Mouse (Mus musculus): ENCODE data around the gene Kdm2a. TPM values are rescaled to one million over a fixed set of nuclear protein-coding genes. Genes with fewer than 3 reads are reported as not detected.
A peak's percentile ranks its signal among the peaks of the same experiment; 100 is the strongest.

The Kdm2a gene
- total RNA-seq, 1 experiment from 2014 or later = 205 TPM

DNA sequence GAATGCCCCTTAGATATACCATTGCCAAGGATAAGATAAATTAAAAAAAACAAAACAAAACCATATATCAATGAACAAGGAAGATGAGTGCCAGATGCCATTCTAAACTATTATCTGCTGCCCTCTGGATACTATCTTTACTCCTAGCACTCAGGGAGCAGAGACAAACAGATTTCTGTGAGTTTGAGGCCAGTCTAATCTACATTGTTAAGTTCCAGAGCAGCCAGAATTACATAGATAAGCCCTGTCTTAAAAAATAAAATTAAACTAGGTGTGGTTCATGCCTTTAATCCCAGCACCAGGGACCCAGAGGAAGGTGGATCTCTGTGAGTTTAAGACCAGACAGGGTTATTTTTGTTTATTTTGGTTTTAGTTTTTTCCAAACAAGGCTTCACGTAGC, 51.6 kb downstream of the Kdm2a start:
- no peak for ATAC-seq (ENCODE audit: extremely low read depth, insufficient number of reproducible peaks, low FRiP score, poor library complexity, severe bottlenecking)

DNA sequence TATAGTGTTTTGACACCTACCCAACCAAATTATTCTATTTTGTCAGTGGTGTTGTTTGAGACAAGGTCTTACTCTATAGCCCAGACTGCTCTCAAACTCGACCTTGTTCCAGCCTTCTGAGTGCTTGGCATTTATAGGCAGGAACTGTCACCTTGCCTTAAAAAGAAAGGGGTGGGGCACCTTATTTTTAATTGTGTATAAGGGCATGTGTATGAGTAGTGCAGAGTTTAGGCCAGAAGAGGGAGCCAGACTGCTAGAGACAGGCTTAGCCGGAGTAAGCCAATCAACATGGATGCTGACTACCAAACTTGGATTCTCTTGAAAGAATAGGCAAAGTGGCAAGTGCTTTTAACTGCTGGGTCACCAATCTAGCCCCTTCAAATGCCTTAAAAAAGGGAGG, 59.9 kb downstream of the Kdm2a start:
- ATAC-seq (ENCODE audit: extremely low read depth, insufficient number of reproducible peaks, low FRiP score, poor library complexity, severe bottlenecking) = peak; percentile 72

DNA sequence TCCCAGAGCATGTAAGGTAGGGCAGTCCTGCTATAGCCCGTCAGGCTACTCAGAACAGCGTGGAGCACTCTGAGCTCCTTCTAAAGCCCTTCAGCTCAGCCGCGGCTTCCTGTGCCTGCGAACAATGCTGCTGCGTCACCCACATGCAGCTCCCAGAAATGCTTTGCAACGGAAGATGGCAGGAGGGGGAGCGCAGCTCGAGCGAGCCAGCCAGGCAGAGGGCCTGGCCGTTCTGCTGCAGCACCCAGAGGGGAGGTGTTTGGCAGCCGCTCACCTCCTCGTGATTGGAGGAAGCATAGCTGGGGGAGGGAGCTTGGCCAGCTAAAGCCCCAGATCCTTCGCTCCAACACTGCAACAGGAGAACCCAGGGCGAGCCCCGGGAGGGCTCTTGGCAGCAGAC, 64.3 kb downstream of the Kdm2a start:
- peak; percentile 88 for ATAC-seq (ENCODE audit: extremely low read depth, insufficient number of reproducible peaks, low FRiP score, poor library complexity, severe bottlenecking)

DNA sequence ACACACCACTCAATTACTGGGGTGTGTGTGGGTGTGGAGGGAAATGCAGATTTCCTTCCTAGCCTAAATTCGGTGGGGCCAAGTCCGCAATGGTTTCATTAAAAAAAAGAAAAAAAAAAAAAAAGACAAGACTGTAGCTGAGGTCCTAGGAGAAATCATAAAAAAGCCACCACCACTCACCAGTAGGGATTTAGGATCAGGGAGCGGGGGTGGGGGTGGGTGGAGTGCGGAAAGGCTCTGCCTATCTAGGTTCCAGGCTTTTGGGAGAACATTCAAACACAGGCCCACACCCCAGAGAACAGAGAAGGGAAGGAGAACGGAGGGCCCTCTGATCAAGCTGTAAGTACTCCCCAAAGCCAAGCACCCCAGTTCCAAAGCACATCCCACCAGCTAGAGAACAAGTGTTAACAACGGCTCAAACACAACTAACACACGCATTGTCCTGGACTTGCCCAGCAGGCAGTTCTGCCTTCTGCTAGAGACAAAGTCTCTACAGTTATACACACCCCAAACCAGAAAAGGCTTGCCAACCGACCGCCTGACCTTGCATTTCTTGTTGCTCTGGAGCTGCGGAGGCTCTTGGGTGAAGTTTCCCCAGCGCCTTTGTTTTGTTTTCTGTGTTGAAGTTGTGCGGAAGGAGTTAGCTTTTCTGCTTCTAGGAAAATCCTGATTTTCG, 64.8 kb downstream of the Kdm2a start:
- ATAC-seq (ENCODE audit: extremely low read depth, insufficient number of reproducible peaks, low FRiP score, poor library complexity, severe bottlenecking) = no peak

DNA sequence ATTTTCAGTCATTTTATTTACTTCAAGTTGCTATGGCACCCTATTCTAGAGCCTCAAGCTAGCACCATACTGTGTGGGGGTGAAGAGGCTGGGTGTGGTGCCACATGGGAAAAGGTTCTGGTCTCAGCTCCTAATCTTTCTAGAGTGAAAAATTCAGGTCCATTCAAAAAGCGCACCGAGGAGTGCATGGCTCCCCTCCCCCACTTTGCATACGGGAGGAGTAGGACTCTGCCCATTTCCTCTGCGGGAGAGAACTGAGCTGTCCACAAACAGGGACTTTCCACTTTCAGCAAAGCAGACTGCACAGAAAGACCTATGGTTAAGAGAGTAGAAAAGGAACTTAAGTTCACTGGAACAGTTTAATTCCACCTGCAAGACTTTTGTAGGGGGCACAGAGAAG, 65.4 kb downstream of the Kdm2a start:
- peak; percentile 36; the same call in 1 of the 2 replicates for ATAC-seq (ENCODE audit: extremely low read depth, insufficient number of reproducible peaks, low FRiP score, poor library complexity, severe bottlenecking)

DNA sequence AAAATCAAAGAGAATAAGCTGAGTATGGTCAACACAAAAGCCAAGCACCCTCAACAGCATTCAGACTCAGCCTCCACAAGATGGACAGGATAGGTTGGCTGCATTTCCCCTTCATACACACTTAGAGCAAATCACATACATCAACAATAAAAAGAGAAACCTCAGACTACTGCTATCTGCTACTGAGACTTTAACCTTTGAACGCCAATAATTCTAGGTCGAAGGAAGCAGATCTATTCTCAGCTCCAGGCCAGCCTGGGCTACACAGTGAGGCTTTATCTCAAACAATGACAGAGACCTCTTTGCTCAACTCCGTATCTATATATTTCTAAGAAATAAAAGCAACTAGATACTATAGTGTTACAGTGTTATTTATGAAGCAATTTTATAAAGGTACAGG, 66.8 kb downstream of the Kdm2a start:
- no peak for ATAC-seq (ENCODE audit: extremely low read depth, insufficient number of reproducible peaks, low FRiP score, poor library complexity, severe bottlenecking)

DNA sequence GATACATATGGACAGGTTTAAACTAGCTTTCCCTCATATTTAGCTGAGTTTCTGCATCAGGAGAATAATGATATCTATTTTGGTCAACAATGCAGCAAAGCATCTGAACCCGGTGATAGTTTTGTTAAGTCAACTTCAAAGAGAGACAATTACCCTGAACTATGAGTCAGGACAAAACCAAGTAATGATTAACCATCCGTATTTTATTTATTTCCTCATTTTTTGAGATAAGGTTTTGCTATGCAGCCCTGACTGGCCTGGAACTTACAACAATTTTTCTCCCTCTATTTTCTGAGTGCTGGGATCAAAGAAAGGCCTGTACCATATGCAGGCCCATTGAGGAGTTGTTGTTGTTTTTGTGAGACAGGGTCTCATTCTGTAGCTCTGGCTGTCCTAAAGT, 67.5 kb downstream of the Kdm2a start:
- ATAC-seq (ENCODE audit: extremely low read depth, insufficient number of reproducible peaks, low FRiP score, poor library complexity, severe bottlenecking) = no peak

DNA sequence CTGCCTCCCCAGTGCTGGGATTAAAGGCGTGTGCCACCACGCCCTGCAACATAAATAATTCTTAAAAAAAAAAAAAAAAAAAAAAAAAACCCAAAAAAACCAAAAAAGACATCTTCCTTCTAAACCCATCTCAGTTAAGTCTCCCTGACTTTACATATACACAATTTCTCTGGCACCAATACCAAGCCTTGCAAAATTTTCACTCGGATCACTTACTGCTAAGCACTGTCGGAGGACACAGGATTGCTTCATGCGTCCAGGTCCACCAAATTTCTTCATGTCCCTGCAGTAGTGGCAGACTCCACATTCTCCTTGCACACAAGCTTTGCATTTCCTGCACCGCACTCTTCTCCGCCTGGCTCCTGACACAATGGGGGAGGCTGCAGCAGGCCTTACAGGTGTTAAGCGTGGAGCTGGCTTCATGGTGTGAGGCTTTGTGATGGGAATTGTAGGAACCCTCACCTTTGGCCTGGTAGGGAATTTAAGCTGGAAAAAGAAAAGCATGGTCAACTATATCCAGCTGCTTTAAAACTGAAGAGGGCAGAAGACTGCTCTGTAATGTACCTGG, 69.3 kb downstream of the Kdm2a start:
- no peak for ATAC-seq (ENCODE audit: extremely low read depth, insufficient number of reproducible peaks, low FRiP score, poor library complexity, severe bottlenecking)

DNA sequence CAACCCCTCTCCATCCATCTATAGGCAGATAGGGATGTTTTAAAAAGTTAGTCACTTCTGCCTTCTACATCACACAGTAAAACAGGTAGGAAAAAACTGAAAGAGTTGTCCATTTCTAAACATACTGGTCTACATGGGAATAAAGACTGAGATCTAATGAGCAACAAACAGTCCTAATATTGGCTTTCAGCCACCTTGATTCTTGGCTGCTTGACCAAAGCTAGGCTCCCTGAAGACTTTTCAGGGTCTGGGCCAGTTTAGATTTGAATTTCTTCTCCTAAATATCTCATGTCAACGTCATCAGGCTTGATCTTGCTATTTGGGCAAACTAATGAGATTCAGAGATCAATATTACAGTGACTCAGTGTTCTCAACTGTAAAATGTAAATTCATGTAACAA, 71.2 kb downstream of the Kdm2a start:
- ATAC-seq (ENCODE audit: extremely low read depth, insufficient number of reproducible peaks, low FRiP score, poor library complexity, severe bottlenecking) = no peak

DNA sequence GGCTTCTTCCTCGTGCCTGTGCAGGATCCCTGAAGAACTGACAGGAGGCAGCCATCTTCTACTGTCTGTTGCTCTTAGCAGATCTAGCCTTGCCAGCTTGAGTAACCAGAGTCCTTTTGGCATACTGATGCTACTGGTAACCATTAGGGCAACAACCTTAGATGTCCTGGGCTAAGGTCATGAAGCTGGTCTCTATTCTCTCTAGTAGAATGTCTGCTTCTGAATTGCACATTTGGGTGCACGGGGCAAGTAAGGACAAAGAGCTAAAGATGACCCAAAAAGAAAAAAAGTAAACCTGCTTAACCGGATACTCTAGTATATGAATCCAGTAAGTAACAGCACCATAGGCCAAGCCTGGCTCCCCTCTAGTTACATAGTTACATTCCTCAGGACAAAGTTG, 72.0 kb downstream of the Kdm2a start:
- no peak for ATAC-seq (ENCODE audit: extremely low read depth, insufficient number of reproducible peaks, low FRiP score, poor library complexity, severe bottlenecking)

DNA sequence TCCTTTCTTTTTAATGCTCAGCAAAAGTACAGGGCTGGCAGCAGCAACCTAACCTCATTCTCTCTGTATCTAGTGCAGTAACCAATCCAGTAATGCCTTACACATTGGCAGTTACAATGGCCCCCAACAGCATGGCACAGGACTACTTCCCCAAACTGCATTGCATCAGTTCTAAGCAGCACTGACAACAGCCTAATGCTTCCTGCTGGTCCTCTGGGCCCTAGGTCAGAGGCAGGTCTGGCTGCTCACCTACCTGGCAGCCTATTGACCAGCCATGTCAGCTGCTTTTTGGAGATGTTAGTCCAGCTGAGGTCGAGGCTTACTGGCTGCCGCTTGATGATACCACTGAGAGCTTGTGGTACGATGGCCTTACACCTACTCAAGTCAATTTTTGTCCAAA, 76.0 kb downstream of the Kdm2a start:
- peak; percentile 44; the same call in 1 of the 2 replicates for ATAC-seq (ENCODE audit: extremely low read depth, insufficient number of reproducible peaks, low FRiP score, poor library complexity, severe bottlenecking)

DNA sequence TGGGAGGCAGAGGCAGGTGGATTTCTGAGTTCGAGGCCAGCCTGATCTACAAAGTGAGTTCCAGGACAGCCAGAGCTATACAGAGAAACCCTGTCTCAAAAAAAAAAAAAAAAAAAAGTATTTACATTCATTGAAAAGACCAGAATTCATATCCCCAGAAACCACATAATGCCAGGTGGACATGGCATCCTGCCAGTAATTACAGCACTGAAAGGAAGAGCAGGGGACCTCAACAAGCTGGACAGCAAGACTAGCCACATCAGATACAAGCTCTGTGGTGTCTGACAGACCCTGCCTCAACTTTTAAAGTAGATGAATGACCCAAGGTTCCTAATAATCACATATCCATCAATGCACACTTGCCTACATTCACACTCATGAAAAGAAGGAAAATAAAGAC, 76.5 kb downstream of the Kdm2a start:
- no peak for ATAC-seq (ENCODE audit: extremely low read depth, insufficient number of reproducible peaks, low FRiP score, poor library complexity, severe bottlenecking)

DNA sequence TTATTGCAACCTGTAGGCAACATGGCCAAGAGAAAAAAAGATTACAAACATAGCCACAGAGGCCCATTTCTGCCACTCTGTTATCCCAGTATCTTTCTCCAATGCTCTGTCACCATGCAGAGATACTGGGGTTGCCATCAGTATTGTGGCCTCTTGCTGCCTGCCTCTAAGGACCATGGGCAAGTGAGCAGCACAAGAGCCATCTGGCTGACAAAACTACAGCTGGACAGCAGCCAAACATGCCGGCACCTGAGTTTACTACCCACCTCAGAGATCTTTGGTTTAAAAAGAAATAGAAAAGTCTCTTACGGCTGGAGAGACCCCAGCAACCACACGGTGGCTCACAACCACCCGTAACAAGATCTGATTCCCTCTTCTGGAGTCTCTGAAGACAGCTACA, 78.8 kb downstream of the Kdm2a start:
- no peak for ATAC-seq (ENCODE audit: extremely low read depth, insufficient number of reproducible peaks, low FRiP score, poor library complexity, severe bottlenecking)

DNA sequence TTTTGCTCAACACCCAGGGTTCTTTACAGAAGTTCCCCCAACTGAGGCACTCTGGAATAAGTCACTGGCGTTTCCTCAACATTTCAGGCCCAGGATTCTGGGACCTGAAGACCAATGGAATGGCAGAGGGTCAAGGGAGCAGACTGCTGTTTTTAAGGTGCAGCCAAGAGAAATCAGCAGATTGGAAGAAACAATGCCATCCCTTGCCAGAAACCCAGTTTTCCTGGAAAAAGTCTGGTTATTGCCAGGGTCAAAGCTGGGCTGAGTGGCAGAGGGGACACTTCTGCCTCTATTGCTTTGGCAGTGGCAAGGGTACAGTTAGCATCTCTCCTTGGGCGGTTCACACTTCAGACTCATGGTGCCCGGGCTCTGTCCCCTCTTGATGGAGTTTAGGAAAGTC, 80.9 kb downstream of the Kdm2a start:
- no peak for ATAC-seq (ENCODE audit: extremely low read depth, insufficient number of reproducible peaks, low FRiP score, poor library complexity, severe bottlenecking)

DNA sequence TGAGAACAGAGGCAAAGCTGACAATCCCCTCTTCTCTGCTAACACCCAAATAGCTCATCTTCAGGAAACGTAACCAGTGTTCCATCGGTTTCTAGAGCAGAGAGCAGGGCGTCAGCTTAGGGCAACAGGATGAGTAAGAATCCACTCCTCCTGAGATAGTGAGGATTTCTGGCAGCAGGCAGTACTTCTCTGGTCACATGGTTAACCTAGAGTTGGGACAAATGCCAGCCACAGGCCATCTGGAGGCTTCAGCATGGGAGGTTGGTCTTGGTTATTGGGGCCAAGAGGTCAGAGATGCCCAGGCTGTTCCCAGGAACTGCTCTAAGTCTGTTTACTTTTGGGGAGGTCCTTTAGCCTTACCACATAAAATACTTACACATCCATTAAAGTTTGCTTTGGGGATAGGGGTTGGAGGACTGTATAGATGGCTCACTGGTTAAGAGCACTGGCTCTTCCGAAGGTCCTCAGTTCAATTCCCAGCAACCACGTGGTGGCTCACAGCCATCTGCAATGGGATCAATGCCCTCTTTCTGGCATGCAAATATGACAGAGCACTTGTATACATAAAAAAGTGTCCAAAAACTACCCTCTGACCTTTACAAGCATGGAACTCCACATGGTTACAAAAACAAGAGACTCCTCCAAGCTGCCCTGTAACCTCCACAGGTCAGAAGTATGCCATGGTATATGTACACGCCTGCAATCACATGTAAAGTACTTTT, 82.7 kb downstream of the Kdm2a start:
- no peak for ATAC-seq (ENCODE audit: extremely low read depth, insufficient number of reproducible peaks, low FRiP score, poor library complexity, severe bottlenecking)

DNA sequence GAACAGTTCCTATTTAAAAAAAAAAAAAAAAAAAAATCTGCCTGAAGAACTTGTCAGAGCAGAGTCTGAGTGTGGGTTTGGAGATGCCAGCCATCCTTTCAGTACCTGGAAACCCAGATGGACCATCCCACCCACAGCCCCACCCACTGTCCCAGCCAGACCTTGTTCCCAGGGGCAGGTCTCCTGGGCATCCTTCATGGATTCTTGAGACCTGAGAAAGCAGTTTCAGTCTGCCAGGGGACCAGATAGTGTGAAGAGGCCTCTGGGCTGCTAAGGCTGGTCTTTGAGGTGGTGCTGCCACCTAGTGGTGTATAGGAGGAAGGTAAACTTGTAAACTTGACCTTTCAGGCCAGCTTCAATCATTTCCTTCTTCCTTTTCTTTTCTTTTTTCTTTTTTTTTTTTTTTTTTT, 88.3 kb downstream of the Kdm2a start:
- ATAC-seq (ENCODE audit: extremely low read depth, insufficient number of reproducible peaks, low FRiP score, poor library complexity, severe bottlenecking) = peak; percentile 74

DNA sequence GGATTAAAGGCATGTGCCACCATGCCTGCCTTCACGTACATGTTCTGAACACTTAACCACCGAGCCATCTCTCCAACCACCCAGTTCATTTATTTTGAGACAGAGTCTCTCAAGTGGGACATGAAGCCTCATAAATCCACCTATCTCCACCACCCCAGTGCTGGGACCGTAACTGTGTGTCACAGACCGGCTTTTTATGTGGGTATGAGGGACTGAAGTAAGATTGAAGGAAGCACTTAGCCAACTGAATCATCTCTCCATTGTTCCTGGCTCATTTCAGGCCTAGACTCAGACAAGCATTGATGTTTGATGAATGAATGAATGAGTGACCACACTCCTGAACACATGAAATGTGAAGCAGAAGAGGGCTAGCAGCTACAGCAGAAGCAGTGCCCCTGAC, 88.8 kb downstream of the Kdm2a start:
- no peak for ATAC-seq (ENCODE audit: extremely low read depth, insufficient number of reproducible peaks, low FRiP score, poor library complexity, severe bottlenecking)

DNA sequence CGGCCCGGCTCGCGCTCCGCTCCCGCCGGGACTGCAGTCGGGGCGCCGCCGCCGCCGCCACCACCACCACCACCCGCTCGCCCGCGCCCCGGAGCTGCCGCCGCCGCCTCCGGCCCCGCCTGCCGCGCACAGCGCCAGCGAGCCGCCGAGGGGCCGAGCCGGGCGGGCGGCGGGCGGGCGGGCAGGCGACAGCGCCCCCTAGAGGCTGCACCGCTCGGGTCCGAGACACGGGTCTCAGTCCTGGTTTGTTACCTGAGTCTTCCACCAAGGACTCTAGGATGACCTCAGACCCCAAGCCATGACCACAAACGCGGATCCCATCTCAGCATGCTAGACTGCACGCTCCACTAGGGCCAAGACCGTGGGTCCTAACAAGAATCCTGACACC, 91.9 kb downstream of the Kdm2a start, which contains the start of gene Grk2:
Gene Grk2 (minus strand): TSS at position 33 of the 388 bp plus-strand sequence.
- 0 out of 2 replicates have a peak, but pooled peaks have one; percentile 11 for ATAC-seq (ENCODE audit: extremely low read depth, insufficient number of reproducible peaks, low FRiP score, poor library complexity, severe bottlenecking)

DNA sequence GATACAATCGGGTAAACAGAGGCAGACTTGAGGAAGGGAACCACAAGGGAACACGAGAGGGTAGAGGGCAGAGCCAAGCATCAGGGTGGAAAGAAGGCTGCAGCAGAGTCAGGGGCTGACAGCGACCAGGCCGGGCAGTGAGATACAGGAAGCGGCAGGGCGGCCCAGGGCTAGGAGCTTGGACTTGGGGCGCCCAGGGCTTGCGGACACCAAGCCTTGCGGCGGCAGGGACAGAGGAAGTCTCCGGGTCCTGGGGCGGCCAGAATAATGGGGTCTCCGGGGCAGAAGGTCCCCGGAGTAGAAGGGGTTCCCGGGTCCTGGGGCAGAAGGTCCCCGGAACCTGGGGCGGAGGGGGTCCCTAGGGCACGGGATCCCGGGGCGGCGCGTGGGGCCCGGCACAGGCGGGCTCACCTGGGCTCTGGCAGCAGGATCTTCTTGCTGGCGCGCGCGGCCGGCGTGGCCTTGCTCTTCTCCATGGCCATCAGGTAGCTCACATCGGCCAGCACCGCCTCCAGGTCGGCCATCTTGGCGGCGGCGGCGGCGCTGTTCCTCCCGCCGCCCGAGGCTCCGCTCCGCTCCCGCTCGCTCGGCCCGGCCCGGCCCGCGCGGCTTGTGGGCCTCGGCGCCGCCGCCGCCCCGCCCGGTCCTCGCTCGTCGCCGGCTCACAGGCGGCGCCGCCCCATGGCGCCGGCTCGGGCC, 92.4 kb downstream of the Kdm2a start:
- ATAC-seq (ENCODE audit: extremely low read depth, insufficient number of reproducible peaks, low FRiP score, poor library complexity, severe bottlenecking) = no peak

DNA sequence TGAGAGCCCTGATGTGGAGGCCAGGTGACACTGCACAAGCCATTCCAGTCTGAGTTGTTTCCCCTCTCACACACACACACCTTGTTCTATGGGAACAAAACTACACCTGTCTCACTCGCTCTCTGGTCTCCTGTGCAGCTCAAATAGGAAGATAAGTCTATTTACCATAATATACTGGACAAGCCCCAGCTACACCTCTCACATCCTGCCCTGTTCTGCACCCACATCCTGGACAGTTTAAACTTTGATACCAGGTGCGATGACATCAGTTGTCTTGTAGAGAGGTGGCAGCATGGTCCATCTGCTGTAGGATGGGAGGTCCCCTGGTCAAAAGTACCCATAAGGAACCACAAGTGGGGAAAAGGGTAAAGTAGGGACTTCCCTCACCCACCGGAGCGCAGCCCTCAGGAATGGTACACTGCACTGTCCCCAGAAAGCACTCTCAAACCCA, 93.2 kb downstream of the Kdm2a start:
- no peak for ATAC-seq (ENCODE audit: extremely low read depth, insufficient number of reproducible peaks, low FRiP score, poor library complexity, severe bottlenecking)

Data from neutrophil, adult 5-6 weeks (primary cell).